Mouse (Mus musculus) neural tube, embryonic 15.5 days (tissue): ENCODE results near the gene Tet2. TPM values are rescaled to one million over a fixed set of nuclear protein-coding genes. Genes with fewer than 3 reads are reported as not detected.
"Not testable (repeated sequence)": the region's sequence is repeated elsewhere in the genome, so short reads cannot be mapped to it uniquely, and the experiment has no call there.

Experiments used
- ATAC-seq: fragments of 200-750 bp; cut with Nextera tagmentation; 2 replicates; pipeline ENCODE4 v1.8.0; 2017; ENCODE audit warnings: mild to moderate bottlenecking, moderate TSS enrichment, moderate library complexity; ENCODE audit not compliant: low FRiP score
- H3K27ac ChIP-seq: fragments of 300-500 bp; sonication (generic); replicated peaks from 2 replicates; pipeline ENCODE4 v1.5.1; 2015; ENCODE audit warnings: mild to moderate bottlenecking, inconsistent platforms
- H3K27me3 ChIP-seq: fragments of 300-500 bp; sonication (generic); replicated peaks from 2 replicates; pipeline ENCODE4 v1.6.1; 2015; ENCODE audit warnings: inconsistent platforms
- H3K36me3 ChIP-seq: fragments of 300-500 bp; sonication (generic); 2 replicates; pipeline ENCODE4 v1.6.1; 2015; ENCODE audit warnings: inconsistent platforms
- H3K4me1 ChIP-seq: fragments of 300-500 bp; sonication (generic); 2 replicates; pipeline ENCODE4 v1.6.1; 2015; ENCODE audit warnings: inconsistent platforms
- H3K4me2 ChIP-seq: fragments of 300-500 bp; sonication (generic); 2 replicates; pipeline ENCODE4 v1.6.1; 2015; ENCODE audit warnings: inconsistent platforms, mild to moderate bottlenecking, moderate library complexity
- H3K4me3 ChIP-seq: fragments of 300-500 bp; sonication (generic); replicated peaks from 2 replicates; pipeline ENCODE4 v1.5.1; 2015; ENCODE audit warnings: mild to moderate bottlenecking, inconsistent platforms
- H3K9ac ChIP-seq: fragments of 300-500 bp; sonication (generic); replicated peaks from 2 replicates; pipeline ENCODE4 v1.6.1; 2015; ENCODE audit warnings: mild to moderate bottlenecking, inconsistent platforms
- H3K9me3 ChIP-seq: fragments of 300-500 bp; sonication (generic); replicated peaks from 2 replicates; pipeline ENCODE4 v1.6.1; 2016; ENCODE audit warnings: inconsistent platforms
- WGBS: fragments of 180-500 bp; shearing (Covaris S2); methylation state at CpG from one replicate; pipeline ENCODE4 v1.1.7; 2015; ENCODE audit warnings: mixed read lengths; 5-methylcytosine and 5-hydroxymethylcytosine counted together
- polyA plus RNA-seq: library from polyadenylated mRNA; unstranded; fragments of >200 nt; fragmentation: Nextera tagmentation; extraction: Ambion mirVana; gene quantifications from 2 replicates; pipeline ENCODE4 v1.2.1, GENCODE M21; 2015

The Tet2 gene
- polyA plus RNA-seq, 1 experiment from 2014 or later = 15.2 TPM

DNA sequence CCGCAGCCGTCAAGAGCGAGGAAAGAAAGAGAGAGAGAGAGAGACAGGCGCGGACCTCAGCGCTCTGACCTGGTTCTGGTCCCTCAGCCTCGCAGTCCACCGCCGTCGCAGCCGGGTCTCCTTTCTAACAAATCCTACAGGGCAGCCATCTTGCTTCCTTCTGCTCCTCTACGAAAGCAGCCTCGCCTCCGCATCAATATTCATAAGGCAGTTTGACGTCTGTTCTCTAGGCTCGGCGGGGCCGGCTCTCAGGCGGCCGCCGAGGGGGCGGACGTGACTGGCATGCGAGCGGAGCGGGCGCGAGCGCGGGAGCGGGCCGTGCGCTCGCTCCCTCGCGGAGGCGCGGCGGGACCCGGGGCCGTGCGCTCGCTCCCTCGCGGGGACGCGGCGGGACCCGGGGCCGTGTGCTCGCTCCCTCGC lies 798 bp downstream of the Tet2 start:
- Histone ChIP-seq H3K9me3 (no peaks in the 10 kb centered on the region), H3K27me3 (no peaks in the 10 kb centered on the region), H3K4me2 (peak overlapping the region; percentile 87), H3K27ac (peak overlapping the region; percentile 95), H3K36me3 (no peaks in the 10 kb centered on the region), H3K4me1 (peaks cover 27% of the 10 kb centered on the region), H3K9ac (peak overlapping the region; percentile 73), H3K4me3 (peak overlapping the region; percentile 77)
- under 1% methylated on average over 52 of the region's 52 CpGs for WGBS
- peak; percentile 96 for ATAC-seq

DNA sequence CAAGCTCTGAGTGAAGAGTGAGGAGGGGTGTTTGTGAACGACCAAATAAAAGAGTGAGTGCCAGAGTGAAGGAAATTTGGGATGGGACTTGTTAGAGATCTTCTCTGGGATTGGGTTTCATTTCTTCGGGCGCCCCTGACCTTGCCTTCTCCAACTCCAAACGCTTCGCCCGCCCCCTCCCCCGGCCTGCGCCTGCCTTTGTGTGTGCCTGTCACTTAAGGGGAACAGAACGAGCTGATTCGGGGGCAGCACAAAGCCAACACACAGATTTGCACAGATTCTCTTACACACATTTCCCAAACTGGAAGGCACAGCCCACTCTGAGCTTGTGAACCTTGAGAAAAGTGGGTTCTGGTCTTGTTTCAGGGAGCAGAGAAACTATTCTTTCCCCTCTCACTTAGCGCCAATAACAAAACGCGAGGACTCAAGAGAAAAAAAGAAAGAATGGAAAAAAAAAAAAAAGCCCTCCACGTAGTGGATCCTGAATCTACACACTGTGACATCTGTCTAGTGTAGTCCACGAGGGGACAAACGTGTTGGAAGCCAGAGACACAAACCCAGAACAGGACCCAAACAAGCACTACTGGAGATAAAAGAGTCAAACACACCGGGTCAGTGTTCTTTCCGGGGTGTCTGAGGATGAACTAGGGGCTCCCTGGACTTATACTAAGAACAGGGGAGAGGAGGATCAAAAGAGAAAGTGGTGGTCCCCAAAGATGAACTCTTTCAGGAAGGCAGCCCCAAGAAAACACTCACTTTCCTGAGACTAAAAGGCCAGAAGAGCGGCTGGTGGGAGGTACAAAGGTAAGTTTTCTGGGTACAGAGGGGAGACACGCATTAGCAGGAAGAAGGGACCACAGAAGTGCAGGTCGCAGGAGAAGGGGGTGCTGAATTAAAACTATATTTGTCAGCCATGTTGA lies 1.6 kb downstream of the Tet2 start:
- peak overlapping the region; percentile 95 for H3K27ac ChIP-seq
- peak overlapping the region; percentile 73 for H3K9ac ChIP-seq
- no peaks in the 10 kb centered on the region for H3K27me3 ChIP-seq
- H3K36me3 ChIP-seq = 0 out of 2 replicates have a peak, but pooled peaks cover 2% of the 10 kb centered on the region
- peak overlapping the region; percentile 77 for H3K4me3 ChIP-seq
- under 1% methylated on average over 21 of the region's 21 CpGs for WGBS
- no peaks in the 10 kb centered on the region for H3K9me3 ChIP-seq
- ATAC-seq = no peak
- peak overlapping the region; percentile 87 for H3K4me2 ChIP-seq
- H3K4me1 ChIP-seq = peaks cover 27% of the 10 kb centered on the region

DNA sequence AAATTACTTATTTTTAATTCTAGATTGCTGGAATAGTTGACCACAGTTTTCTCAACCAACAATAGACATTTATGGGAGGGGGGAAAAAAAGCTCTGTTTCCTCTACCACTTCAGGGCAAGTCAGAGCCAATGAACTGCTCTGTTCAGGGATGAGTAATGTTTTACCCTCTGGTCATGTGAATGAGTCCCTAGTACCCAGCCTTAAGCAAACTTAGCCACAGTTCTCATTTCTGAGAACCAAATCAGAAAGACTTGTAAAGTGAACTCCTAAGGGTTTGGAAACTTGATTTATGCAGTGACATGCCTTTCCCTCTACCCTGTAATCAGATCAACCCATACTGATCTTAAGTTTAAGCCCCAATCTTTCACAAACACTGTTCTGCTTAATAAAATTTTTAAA lies 2.9 kb downstream of the Tet2 start:
- 0 out of 2 replicates have a peak overlapping the region, but pooled peaks have one; percentile 12 for H3K4me3 ChIP-seq

DNA sequence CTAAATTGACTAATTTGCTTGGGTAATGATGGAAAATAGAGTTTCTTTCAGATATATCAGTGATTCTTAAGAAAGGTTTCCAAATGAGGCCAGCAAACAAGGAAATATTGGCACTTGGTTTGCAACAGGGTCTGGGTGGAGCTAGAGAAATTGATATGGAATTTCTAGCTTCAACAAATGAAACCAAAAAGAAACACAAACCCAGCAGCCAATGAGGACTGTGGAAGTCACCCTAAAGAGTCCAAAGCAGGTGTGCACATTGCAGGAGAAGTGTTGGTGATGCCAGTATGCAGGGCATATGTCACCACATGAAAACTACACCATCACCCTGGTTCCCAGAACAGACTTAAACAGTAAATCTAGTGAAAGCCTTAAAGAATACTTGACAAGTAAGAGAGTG lies 3.9 kb downstream of the Tet2 start:
- no peak overlapping the region for H3K4me3 ChIP-seq
- H3K27me3 ChIP-seq = no peaks in the 10 kb centered on the region
- H3K9me3 ChIP-seq = no peaks in the 10 kb centered on the region
- peaks cover 27% of the 10 kb centered on the region for H3K4me1 ChIP-seq
- H3K9ac ChIP-seq = no peak overlapping the region
- no peak for ATAC-seq
- H3K36me3 ChIP-seq = 0 out of 2 replicates have a peak, but pooled peaks cover 2% of the 10 kb centered on the region
- no peak overlapping the region for H3K4me2 ChIP-seq
- H3K27ac ChIP-seq = no peak overlapping the region

More for the DNA sequence above, 2.9 kb downstream of the Tet2 start:
- H3K27me3 ChIP-seq = no peaks in the 10 kb centered on the region
- H3K4me2 ChIP-seq = peak overlapping the region; percentile 87
- H3K27ac ChIP-seq = no peak overlapping the region
- no peaks in the 10 kb centered on the region for H3K9me3 ChIP-seq
- H3K9ac ChIP-seq = no peak overlapping the region
- 0 out of 2 replicates have a peak, but pooled peaks cover 2% of the 10 kb centered on the region for H3K36me3 ChIP-seq
- ATAC-seq = no peak
- peaks cover 27% of the 10 kb centered on the region for H3K4me1 ChIP-seq

DNA sequence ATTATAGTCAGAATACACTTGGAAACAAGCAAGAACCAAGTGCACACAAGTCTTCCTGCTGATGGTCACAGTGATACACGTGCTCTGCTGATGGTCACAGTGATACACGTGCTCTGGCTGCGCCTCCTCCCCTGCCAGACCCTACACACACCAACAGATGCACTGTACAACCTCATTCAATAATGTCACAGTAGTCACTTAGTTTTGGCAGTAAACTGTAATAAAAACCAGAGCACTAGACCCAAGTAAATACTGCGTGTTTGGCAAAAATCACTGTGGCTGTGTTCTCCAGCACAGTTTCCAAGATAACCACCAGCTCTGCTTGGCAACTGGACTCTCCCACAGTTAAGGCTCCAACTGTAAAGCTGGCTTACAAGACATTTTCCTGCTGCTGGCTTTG lies 4.9 kb downstream of the Tet2 start:
- H3K9me3 ChIP-seq = no peaks in the 10 kb centered on the region
- peaks cover 23% of the 10 kb centered on the region for H3K4me1 ChIP-seq
- no peak overlapping the region for H3K9ac ChIP-seq
- no peak for ATAC-seq
- H3K4me2 ChIP-seq = no peak overlapping the region
- no peak overlapping the region for H3K4me3 ChIP-seq
- 74% methylated on average over 4 of the region's 4 CpGs for WGBS
- H3K27me3 ChIP-seq = no peaks in the 10 kb centered on the region
- no peak overlapping the region for H3K27ac ChIP-seq
- H3K36me3 ChIP-seq = 0 out of 2 replicates have a peak, but pooled peaks cover 2% of the 10 kb centered on the region

DNA sequence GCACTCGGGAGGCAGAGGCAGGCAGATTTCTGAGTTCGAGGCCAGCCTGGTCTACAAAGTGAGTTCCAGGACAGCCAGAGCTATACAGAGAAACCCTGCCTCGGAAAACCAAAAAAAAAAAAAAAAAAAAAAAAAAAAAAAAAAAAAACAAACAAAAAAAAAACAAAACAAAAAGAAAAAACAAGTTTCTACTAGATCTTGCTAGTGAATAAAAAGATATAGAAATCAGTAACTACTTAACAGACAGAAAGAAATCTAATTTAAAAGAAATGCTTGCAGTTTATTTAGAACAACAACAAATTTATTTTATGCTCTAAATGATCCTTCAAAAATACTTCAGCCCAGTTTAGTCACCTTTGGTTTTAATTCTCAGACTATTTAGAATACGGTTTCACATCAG lies 6.4 kb downstream of the Tet2 start:
- not testable (repeated sequence) for H3K27ac ChIP-seq, ATAC-seq, H3K27me3 ChIP-seq, H3K4me2 ChIP-seq, H3K9me3 ChIP-seq, H3K9ac ChIP-seq, H3K4me3 ChIP-seq, H3K36me3 ChIP-seq
- 92% methylated on average over 4 of the region's 4 CpGs for WGBS
- H3K4me1 ChIP-seq = peaks cover 35% of the 10 kb centered on the region

DNA sequence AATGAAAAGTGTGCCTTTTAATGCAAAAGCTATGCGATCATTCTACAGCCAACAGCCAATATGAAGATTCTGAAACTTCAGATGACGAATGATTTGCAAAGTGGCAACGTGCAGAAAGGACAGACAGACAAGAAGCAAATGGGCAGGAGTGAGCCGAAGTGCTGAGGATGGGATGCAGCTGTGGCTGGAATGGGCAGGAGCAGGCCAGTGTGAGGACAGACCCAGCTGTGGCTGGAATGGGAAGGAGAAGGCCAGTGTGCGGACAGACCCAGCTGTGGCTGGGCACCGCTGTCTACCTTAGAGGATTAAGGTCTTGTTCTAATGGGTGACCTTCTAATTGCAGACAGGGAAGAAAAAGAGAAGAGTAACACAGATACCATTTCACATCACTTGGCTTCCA lies 9.3 kb downstream of the Tet2 start:
- H3K27me3 ChIP-seq = no peaks in the 10 kb centered on the region
- H3K9me3 ChIP-seq = no peaks in the 10 kb centered on the region
- WGBS = 86% methylated on average over 6 of the region's 6 CpGs
- H3K36me3 ChIP-seq = 0 out of 2 replicates have a peak, but pooled peaks cover 2% of the 10 kb centered on the region
- H3K27ac ChIP-seq = no peak overlapping the region
- no peak overlapping the region for H3K4me3 ChIP-seq
- ATAC-seq = no peak
- H3K4me2 ChIP-seq = no peak overlapping the region
- H3K9ac ChIP-seq = no peak overlapping the region
- peaks cover 21% of the 10 kb centered on the region for H3K4me1 ChIP-seq

DNA sequence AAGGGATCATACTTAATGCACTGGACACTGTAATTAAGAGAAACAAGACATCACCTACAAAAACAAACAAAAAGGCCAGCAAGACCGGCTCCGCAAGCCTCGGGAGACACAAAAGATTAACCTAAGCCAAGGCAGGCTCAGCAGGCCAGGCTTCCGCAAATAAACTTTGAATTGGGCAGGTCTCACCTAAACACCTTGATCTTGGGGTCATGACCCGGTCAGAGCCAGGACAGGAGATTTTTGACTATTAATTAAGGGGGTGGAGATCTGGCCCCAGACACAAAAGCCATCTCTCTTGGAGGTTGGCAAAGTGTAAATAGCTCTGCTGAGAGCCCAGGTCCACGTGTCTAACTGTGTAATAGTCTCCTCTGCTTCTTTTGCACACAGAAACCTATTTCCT lies 10.9 kb downstream of the Tet2 start:
- WGBS = 28% methylated on average over 6 of the region's 6 CpGs
- ATAC-seq = no peak
- Histone ChIP-seq H3K9me3 (no peaks in the 10 kb centered on the region), H3K9ac (no peak overlapping the region), H3K27ac (no peak overlapping the region), H3K36me3 (0 out of 2 replicates have a peak, but pooled peaks cover 2% of the 10 kb centered on the region), H3K4me1 (peaks cover 12% of the 10 kb centered on the region), H3K4me2 (no peak overlapping the region), H3K27me3 (no peaks in the 10 kb centered on the region), H3K4me3 (no peak overlapping the region)

DNA sequence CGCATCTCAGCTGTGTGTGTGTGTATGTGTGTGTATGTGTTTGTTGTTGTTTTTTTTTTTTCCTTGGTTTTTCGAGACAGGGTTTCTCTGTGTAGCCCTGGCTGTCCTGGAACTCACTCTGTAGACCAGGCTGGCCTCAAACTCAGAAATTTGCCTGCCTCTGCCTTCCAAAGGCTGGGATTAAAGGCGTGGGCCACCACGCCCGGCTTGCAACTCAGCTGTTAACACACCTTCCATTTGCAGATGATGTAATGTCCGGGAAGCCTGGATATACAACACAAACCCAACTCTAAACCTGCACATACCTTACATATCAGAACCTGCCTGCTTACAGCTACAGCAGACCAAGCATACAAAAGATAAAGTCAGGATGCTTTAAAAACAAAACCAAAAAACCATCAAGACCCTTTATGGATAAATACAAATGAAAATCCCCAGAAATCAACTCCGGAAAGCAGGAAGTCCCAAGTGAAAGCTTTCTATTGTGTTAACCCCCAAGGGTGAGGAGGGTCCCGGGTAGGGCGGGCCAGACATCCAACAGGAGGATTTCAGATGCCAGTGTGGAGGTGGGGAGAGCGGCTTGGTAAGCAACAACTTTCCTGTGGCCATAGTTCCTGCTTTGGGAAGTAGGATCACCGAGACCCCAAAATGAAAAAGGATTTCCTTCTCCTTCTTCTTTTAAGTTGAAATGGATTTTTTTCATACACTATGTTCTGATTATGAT lies 11.5 kb downstream of the Tet2 start:
- no peak overlapping the region for H3K27ac ChIP-seq
- 63% methylated on average over 11 of the region's 11 CpGs for WGBS

DNA sequence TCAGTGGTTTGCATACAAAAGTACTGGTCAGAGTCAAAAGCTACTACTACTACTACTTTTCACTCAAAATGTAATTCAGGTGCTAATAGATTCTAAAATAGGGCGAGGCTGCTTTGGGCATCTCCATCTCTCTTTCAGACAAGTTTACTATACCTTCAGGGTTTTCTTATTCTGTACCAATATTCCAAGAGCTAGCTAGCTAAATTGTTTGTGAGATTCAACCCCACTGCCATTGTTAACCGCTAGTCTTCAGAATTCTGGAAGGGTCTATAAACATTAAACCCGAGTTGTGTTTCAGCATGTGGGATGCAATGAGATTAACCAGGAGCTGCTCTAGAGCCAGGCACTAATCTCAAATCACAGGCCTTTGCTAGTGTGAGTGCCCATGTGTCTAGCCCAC lies 12.1 kb downstream of the Tet2 start:
- Histone ChIP-seq H3K9me3 (no peaks in the 10 kb centered on the region), H3K27ac (no peak overlapping the region), H3K36me3 (no peaks in the 10 kb centered on the region), H3K4me3 (no peak overlapping the region), H3K9ac (no peak overlapping the region), H3K4me2 (no peak overlapping the region), H3K4me1 (peaks cover 12% of the 10 kb centered on the region), H3K27me3 (no peaks in the 10 kb centered on the region)
- no peak for ATAC-seq
- WGBS = 60% methylated on average over 3 of the region's 3 CpGs

More for the DNA sequence above, 11.5 kb downstream of the Tet2 start:
- Histone ChIP-seq H3K4me3 (no peak overlapping the region), H3K4me1 (peaks cover 12% of the 10 kb centered on the region), H3K4me2 (no peak overlapping the region), H3K36me3 (no peaks in the 10 kb centered on the region), H3K9ac (no peak overlapping the region), H3K9me3 (no peaks in the 10 kb centered on the region), H3K27me3 (no peaks in the 10 kb centered on the region)
- no peak for ATAC-seq

DNA sequence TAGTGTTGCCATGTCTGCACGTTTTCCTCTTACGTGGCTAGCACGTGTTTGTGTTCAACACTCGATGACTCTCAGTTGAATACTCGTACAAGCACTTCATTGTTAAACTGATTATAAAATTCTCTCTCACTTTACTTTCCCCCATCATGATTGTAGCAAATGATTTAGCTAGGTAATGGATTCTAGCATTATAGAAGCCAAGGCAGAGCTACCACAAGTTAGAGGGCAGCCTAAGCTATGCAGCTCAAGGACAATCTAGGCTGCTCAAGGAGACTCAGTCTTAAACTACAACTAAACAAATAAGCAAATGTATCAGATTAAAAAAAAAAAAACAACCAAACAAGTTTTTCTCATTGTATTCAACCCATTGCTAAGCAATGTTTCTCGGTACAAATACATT lies 12.7 kb downstream of the Tet2 start:
- Histone ChIP-seq H3K4me2 (no peak overlapping the region), H3K36me3 (no peaks in the 10 kb centered on the region), H3K4me1 (peaks cover 12% of the 10 kb centered on the region), H3K4me3 (no peak overlapping the region), H3K9ac (no peak overlapping the region), H3K27ac (no peak overlapping the region), H3K9me3 (no peaks in the 10 kb centered on the region), H3K27me3 (no peaks in the 10 kb centered on the region)
- WGBS = 75% methylated on average over 6 of the region's 6 CpGs
- no peak for ATAC-seq

DNA sequence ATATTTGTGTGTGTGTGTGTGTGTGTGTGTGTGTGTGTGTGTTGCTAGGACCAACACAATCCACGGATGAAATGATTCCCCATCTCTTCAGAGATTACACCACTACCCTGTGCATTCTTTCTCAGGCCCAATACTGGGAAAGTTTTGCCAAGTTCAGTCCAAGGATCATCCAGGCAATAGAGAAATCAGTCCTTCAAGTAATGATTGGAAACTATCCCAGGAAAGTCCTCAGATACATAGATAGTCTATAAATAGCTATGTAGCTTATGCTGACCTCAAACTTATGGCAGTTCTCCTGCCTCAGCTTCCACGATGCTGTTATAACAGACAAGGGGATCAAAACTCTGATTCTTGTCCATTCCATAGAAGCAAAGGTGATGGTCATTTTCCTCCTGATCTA lies 13.8 kb downstream of the Tet2 start:
- H3K4me1 ChIP-seq = peaks cover 12% of the 10 kb centered on the region
- H3K27ac ChIP-seq = no peak overlapping the region
- no peak overlapping the region for H3K4me3 ChIP-seq
- 88% methylated on average over 2 of the region's 2 CpGs for WGBS
- ATAC-seq = no peak
- no peaks in the 10 kb centered on the region for H3K27me3 ChIP-seq
- H3K36me3 ChIP-seq = no peaks in the 10 kb centered on the region
- H3K4me2 ChIP-seq = no peak overlapping the region
- no peaks in the 10 kb centered on the region for H3K9me3 ChIP-seq
- H3K9ac ChIP-seq = no peak overlapping the region
